Mouse (Mus musculus) brain, embryonic 18.5 days (tissue): ENCODE data around the gene Krtap9-3.
"Not testable (repeated sequence)": the region's sequence is repeated elsewhere in the genome, so short reads cannot be mapped to it uniquely, and the experiment has no call there.

Experiments used
- DNase-seq: peaks from one replicate; pipeline ENCODE4 v3.0.0-alpha.2; 2012; ENCODE audit warnings: low read depth, low spot score

The Krtap9-3 gene

DNA sequence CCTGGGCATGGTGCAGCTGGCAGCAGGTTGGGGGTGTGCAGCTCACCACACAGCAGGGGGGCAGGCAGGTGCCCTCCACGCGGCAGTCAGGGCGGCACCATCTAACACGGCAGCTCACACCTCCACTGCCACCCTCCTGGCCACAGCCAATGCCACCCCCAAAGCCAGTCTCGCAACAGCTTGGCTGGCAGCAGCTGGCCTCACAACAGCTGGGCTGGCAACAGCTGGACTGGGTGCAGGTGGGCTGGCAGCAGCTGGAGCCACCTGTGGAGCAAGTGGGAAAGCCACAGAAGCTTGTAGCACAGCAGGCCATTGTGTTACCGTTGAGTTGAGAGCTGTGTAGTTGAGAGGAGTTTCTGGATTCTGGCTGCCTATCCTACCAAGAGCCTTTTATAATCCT, at the start of gene Krtap9-3:
TSS of gene Krtap9-3 (minus strand) at position 364 of the 400 bp plus-strand sequence.
- DNase-seq = not testable (repeated sequence)

DNA sequence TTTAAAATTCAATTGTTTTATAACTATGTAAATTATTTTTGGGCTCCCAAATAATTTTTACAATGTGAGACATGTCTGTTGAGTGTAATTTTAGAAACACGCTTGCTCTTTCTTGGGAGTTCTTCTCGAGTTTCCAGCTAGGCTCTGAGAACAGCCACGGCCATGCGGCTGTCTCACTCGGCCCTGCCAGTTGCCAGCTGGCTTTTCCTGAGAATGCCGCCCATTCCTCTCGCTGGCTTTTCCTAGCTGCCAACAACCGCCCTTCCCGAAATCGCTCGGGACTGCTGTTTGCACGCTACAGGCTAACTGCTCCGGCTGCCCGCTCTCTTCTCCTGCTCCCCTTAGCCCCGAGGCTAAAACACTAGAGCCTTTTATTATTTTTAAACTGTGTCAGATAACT, 48.5 kb upstream of the Krtap9-3 start:
- DNase-seq = no peak

DNA sequence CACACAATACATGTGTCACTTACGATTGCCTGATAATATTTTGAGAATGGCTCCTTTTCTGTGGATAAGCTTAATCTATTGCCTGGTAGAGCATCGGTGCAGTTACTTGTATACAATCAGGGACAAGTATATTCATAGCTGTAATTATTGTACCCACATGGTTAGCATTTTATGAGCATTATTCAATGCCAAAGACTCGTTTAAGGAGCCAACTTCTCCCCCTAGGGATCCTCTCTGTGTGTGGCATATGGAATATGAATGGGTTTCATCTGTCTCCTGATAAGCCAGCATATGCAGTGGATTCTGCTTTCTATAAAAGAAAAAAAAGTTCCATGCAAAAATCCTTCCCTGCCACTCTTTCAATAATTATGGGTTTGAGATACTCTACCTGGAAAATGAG, 46.4 kb upstream of the Krtap9-3 start:
- peak; percentile 39 for DNase-seq

DNA sequence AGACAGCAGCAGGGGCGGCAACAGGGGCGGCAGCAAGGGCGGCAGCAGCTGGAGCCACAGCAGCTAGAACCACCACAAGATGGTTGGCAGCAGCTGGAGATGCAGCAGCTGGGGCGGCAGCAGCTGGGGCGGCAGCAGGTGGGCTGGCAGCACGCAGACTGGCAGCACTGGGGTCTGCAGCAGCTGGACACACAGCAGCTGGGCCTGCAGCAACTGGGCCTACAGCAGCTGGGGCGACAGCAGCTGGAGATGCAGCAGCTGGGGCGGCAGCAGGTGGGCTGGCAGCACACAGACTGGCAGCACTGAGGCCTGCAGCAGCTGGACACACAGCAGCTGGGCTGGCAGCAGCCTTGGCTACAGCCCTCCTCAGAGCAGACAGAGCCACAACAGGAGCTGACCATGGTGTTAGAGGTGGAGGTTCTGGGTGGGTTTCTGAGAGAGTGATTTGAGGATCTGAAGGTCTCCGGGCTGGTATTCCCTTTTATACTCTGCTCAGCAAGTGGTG, 45.8 kb upstream of the Krtap9-3 start, which contains the start of gene Krtap4-7:
TSS of gene Krtap4-7 (minus strand) at position 455 of the 505 bp plus-strand sequence.
- not testable (repeated sequence) for DNase-seq

DNA sequence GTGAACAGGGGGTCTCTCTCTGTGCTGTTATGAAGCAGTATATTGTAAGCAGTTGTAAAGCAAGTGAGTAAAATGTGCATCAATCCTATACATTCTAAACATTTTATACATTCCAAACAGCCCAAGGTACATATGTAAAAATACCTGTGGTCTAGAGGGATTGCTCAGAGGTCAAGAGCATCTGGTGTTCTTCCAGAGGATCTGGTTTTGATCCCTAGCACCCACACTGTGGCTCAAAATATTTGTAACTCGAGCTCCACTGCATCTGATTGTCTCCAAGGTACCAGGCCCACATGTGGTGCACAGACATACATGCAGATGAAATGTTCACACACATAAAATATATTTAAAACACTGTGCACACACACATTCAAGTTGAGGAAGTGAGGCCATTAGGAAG, 43.0 kb upstream of the Krtap9-3 start:
- DNase-seq = no peak

DNA sequence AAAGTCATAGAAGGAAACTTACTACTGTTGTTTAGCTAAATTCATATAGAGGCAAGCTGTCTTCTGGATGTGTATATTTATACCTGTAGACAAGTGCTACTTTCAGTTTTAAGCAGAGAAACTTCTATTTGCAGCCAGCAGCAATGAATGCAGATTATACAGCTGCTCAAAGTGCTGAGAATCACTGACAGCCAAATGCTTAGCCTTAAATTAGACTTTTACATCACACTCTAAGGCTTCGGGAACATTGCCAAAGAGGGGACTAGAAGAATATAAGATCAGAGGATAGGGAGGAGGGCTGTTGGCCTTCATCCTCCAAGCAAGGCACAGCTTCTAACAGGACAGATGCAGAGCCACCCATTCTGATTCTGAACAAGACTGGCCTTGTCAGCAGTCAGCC, 39.2 kb upstream of the Krtap9-3 start:
- DNase-seq = no peak

DNA sequence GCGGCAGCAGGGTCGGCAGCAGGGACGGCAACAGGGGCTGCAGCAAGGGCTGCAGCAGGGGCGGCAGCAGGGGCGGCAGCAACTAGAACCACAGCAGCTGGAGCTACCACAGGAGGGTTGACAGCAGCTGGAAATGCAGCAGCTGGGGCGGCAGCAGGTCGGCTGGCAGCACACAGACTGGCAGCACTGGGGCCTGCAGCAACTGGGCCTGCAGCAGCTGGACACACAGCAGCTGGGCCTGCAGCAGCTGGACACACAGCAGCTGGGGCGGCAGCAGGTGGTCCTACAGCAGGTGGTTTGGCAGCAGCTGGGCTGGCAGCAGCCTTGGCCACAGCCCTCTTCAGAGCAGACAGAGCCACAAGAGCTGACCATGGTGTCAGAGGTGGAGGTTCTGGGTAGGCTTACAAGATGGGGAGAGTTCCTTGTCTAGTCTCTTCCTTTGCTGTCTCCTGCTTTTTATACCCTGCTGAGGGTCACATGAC, 36.8 kb upstream of the Krtap9-3 start, which contains the start of gene Krtap4-2:
TSS of gene Krtap4-2 (minus strand) at position 432 of the 482 bp plus-strand sequence.
- DNase-seq = no peak

DNA sequence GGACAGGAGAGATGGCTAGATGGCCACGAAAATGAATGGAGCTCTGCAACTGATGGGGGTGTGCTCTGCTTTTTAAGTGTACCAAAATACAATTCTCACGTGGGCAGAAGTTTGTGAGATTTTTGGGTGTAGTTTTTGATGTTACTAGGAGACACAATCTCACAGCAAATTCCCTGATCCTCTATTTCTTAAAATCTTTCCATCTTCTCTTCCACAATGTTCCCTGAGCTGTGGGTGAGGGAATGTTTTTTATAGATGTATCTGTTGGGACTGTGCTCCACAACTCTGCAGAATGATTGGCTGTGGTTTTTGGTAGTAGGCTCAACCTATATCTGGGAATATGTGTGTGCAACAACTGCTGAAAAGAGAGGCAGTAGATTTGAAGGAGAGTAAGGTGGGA, 35.4 kb upstream of the Krtap9-3 start:
- no peak for DNase-seq

DNA sequence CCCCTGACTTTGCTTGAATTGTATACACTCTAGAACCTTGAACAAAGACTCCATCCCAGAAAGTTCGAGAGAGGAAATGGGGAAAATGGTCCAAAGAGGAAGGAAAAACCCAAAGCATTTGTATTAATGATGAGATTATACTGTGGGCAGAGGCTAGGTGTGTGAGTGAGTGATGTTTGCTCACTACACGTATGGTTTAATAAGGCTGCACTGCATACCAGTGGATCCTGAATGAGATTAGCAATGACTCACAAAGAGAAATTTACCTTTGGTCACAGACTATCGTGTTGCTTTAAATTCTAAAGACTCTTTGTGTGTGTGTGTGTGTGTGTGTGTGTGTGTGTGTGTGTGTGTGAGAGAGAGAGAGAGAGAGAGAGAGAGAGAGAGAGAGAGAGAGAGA, 33.0 kb upstream of the Krtap9-3 start:
- no peak for DNase-seq

DNA sequence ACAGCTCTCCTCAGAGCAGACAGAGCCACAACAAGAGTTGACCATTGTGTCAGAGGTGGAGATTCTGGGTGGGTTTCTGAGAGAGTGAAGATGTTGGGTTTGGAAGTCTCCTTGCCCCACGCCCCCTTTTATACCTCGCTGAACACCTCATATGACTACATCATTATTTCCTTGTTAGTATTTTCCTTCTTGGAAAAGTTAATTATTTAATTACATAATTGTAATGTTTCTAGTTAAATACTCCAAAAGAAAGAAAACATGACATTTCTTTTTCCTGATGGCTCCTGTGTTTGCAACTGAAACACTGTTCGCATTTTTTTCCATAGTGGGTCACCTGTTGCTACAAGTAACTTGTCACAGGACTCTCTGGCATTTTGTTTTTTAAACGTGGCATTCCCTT, 30.2 kb upstream of the Krtap9-3 start, which contains the start of gene Krtap4-1:
TSS of gene Krtap4-1 (minus strand) at position 101 of the 400 bp plus-strand sequence.
- no peak for DNase-seq

DNA sequence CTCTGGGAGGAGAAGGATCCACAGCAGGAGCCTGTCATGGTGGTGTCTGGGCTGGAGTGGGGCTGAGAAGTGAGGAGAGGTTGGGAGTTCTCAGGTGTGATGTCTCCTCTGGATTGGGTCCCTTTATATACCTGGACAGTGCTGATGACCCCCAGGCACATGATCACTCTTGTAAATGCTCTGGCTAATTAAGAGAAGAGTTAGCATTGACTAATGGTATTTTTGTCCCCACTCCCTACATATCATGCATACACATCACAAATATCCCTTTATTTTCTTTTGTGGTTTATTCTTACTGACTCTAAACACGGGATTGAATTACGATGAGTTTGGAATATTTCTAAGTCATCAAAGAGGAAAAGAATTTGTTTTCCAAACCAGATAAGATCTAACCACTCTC, 22.4 kb upstream of the Krtap9-3 start, which contains the start of gene Gm11562:
TSS of gene Gm11562 (minus strand) at position 101 of the 400 bp plus-strand sequence.
- DNase-seq = no peak

DNA sequence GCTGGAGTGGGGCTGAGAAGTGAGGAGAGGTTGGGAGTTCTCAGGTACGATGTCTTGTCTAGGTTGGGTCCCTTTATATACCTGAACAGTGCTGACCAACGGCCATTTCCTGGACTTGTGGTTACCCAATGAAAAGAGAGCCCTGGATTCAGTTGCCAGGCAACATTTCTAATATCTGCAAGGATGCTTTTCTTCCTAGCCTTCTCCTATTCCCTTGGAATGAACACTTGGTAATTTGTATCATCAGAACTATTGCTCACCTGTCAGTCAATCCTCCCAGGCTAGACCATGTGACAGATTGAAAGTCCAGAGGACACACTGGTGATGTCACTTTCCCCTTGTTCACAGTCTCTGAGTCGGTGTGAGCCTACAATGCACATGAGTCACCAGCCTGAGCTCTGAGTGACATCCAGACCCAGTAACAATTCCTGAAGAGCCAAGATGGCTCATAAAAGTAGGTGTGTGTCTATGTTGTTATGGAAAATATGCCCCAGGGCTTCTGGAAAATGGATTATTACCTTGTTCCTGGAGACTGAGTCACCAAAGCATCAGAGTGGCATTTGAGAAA, 17.0 kb upstream of the Krtap9-3 start, which contains the start of gene Krtap2-4:
TSS of gene Krtap2-4 (minus strand) at position 51 of the 568 bp plus-strand sequence.
- DNase-seq = no peak

DNA sequence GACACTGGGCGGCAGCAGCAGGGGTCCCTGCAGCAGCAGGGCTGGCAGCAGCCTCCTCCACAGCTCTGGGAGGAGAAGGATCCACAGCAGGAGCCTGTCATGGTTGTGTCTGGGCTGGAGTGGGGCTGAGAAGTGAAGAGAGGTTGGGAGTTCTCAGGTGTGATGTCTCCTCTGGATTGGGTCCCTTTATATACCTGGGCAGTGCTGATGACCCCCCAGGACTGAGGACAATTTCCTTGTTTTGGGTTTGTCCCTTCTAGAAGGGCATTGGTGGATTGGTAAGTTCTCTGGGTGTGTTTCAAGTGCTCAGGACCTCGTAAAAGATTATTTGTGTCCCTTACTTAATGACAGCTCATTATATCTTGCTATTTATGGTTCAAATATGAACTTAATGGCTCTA, 12.2 kb upstream of the Krtap9-3 start, which contains the start of gene Gm11937:
TSS of gene Gm11937 (minus strand) at position 101 of the 400 bp plus-strand sequence.
- DNase-seq = not testable (repeated sequence)

DNA sequence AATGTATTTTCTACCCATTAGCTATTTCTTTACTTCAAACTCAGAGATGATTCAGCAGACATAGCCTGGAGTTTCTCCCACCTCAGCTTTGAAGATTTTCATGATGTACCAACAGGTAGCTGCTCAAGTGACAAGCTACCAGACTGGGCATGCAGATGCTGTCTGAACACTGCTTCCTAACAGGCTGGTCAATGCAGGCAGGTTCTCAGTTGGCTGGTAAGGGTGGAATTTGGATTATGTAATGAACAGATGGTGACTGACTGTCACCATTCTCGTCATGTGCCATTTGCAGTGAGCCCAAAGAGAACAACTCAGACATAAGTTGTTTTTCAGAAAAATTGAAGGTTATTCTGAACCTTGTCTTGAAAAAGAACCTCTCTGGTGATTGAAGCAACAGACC, 11.2 kb upstream of the Krtap9-3 start:
- DNase-seq = no peak

DNA sequence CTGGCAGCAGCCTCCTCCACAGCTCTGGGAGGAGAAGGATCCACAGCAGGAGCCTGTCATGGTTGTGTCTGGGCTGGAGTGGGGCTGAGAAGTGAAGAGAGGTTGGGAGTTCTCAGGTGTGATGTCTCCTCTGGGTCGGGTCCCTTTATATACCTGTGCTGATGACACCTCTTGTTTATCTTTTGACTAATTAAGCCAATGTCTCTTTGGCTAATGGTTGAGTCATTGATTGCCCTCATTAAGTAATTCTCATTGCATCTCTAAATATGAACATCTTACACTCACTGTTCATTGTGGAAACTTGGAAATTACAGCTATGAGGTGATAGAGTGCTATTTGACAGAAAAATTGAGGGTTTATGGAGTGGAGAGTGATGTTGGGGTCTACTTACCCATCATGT, 5.3 kb upstream of the Krtap9-3 start, which contains the start of gene Gm11938:
TSS of gene Gm11938 (minus strand) at position 101 of the 400 bp plus-strand sequence.
- DNase-seq = not testable (repeated sequence)

DNA sequence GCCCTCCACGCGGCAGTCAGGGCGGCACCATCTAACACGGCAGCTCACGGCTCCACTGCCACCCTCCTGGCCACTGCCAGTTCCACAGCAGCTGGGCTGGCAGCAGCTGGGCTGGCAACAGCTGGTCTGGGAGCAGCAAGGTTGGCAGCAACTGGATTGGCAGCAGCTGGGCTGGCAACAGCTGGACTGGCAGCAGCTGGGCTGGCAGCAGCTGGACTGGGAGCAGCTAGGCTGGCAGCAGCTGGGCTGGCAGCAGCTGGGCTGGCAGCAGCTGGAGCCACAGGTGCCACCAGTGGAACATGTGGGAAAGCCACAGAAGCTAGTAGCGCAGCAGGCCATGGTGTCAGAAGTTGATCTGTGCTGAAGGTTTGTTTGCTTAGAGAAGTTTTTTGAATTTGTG, 6.9 kb downstream of the Krtap9-3 start, which contains the start of gene Krtap1-3:
TSS of gene Krtap1-3 (minus strand) at position 359 of the 400 bp plus-strand sequence.
- DNase-seq = no peak

DNA sequence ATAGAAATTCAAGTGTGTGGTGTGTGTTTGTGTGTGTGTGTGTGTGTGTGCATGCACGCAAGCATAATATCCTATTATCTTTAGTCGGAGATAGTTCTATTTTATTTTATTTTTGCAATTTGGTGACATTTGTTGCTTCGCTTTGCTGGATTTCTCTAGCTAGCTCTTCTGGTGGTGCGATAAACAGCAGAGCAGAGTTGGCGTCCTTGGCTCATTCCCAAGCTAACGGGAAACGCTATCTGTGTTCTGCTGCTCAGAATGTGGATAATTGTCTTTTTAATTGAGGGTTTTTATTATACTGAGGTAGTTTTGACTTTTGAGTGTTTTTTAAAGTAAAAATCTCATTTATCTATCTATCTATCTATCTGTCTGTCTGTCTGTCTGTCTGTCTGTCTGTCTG, 12.8 kb downstream of the Krtap9-3 start:
- DNase-seq = no peak

DNA sequence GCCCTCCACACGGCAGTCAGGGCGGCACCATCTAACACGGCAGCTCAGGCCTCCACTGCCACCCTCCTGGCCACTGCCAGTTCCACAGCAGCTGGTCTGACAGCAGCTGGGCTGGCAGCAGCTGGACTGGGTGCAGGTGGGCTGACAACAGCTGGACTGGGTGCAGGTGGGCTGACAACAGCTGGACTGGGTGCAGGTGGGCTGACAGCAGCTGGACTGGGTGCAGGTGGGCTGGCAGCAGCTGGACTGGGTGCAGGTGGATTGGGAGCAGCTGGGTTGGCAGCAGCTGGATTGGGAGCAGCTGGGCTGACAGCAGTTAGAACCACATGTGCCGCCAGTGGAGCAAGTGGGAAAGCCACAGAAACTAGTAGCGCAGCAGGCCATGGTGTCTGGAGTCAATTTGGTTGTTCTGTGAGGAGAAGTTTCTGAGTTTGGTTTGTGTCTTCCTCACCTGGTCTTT, 14.6 kb downstream of the Krtap9-3 start, which contains the start of gene Krtap1-4:
TSS of gene Krtap1-4 (minus strand) at position 410 of the 460 bp plus-strand sequence.
- DNase-seq = no peak

DNA sequence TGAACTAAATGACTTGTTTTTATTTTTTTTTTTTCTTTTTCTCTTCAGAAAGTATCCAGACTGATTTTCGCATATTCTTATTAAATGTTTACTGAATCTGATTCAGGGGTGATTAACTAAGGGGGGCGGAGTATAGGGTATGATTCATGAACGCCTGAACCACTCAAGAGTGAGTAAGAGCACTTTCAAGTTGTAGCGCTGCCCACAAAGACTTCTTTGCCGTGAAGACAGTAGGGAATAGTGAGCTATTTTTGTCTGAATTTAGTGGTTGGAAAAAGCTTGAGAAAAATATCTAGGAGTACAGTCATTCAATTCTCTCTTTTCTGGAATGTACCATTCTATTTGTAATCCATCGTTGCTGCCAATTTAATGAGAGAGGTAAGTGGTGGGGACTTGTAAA, 16.3 kb downstream of the Krtap9-3 start:
- no peak for DNase-seq

DNA sequence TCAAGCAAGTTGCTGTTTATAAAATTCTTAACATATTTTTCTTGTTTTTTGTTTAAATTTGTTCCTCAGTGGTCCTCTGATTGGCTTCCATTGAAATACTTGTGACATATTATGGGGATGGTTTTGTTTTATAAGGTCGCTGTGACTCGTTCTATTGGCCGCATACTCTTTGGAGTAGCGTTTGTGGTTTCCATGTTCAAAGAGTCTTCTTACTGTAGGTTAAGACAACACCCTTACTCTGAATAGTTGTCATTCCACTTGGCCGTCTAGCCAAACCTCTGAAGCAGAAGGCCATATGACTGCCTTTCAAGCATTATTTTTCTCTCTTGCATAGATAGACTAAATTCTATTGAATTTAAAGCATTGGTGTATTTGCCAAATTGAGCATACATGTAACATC, 16.9 kb downstream of the Krtap9-3 start:
- DNase-seq = no peak

DNA sequence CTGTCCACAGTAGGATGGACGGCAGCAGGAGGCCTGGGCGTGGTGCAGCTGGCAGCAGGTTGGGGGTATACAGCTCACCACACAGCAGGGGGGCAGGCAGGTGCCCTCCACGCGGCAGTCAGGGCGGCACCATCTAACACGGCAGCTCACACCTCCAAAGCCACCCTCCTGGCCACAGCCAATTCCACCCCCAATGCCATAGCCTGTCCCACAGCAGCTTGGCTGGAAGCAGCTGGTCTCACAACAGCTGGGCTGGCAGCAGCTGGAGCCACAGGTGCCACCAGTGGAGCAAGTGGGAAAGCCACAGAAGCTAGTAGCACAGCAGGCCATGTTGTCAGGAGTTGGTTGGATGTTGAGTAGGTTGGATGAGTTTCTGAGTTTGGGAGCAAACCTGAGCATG, 17.3 kb downstream of the Krtap9-3 start, which contains the start of gene Krtap1-5:
TSS of gene Krtap1-5 (minus strand) at position 381 of the 400 bp plus-strand sequence.
- no peak for DNase-seq

DNA sequence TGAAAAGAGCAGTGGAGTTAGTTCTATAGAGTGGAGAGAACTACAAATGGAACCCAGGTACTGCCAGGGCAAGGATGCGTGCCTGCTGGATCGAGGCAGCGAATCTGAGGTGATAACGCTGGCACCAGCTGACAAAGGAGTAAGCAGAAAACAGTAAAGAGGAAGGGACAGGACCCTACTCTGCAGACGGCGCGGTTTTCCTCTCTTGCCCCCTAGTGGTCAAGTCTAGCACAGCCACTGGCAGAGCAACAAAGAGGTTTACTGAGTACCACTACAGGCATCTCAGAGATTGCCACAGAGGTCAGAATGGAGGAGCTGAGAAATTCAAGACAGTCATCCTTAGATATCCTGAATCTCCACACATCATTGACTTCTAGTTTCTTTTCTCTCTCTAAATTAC, 23.8 kb downstream of the Krtap9-3 start:
- DNase-seq = no peak

DNA sequence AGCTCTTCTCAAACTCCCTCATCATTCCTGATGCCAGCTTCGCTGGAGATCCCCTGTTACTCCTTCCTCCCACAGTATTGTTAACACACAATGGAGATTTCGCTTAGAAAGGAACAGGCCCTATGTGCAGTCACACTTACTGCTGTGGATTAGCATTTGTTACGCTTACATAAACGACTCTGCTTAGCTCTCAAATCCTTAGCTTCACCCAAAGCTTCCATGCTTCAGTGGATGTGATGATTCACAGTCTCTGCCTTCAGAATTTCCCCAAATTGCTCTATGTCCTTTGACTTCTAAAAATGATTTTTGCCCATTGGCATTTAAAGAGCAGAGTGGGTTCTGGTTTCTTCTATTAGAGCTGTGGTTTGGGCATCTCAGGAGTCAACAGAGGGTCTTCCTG, 24.7 kb downstream of the Krtap9-3 start:
- no peak for DNase-seq
